Mouse (Mus musculus) megakaryocyte-erythroid progenitor cell, adult 5-6 weeks (primary cell): ENCODE measurements at regions not wholly inside any gene's neighbourhood (a gene's known extent, or its start where the extent isn't known, plus 50 kb on each side); places are given as distances from the start of the nearest gene placed in this dataset.
"Not testable (repeated sequence)": the region's sequence is repeated elsewhere in the genome, so short reads cannot be mapped to it uniquely, and the experiment has no call there.

Experiments
- ATAC-seq: replicated peaks from 2 replicates; pipeline ENCODE4 v1.8.0; 2016; ENCODE audit warnings: mild to moderate bottlenecking, inconsistent platforms; ENCODE audit not compliant: severe bottlenecking, poor library complexity, low FRiP score, low TSS enrichment

- no peak for ATAC-seq
These were observed 63.6 kb downstream of the Cd2 start for GRCm38 (mm10) chr3:101224091-101224490.

- no peak for ATAC-seq
These were observed 67.8 kb downstream of the Cd2 start for GRCm38 (mm10) chr3:101219897-101220296.

DNA sequence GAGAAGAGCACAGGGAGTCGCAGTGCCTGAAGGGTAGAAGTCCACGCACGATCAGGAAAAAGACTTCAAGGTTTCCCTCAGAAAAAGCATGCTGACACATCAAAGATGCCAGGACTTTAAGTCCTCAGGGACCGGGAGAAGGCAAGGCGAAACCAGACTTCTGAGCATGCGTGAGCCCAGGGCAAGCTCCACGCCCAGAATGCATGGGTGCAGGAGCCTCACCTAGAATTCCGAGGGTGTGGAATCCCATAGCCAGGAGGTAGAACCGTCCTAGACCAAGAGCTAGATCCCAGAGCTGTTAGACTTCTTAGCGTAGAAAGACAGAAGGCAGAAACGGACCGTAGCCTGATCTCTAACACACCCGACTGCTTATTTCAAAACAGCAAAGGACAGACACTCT, 71.0 kb downstream of the Cd2 start:
- no peak for ATAC-seq

DNA sequence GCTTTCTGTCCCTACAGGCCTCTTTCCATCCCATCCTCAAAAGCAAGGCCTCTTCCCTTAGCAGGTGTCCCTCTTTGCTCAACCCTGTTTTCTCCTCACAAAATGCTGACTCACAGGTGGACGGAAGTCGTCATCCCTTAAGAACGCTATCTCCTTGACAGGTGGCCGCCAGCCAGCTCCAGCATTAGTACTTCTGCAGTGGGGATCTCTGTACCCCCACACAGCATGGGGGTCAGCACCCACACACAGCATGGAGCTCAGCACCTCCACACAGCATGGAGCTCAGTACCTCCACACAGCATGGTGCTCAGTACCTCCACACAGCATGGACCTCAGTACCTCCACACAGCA, 74.6 kb downstream of the Cd2 start:
- peak; percentile 41; the same call in 1 of the 2 replicates for ATAC-seq

GRCm38 (mm10) chr3:101212403-101213211, 75.1 kb downstream of the Cd2 start:
- ATAC-seq: 0 out of 2 replicates have a peak, but pooled peaks have one; percentile 36

DNA sequence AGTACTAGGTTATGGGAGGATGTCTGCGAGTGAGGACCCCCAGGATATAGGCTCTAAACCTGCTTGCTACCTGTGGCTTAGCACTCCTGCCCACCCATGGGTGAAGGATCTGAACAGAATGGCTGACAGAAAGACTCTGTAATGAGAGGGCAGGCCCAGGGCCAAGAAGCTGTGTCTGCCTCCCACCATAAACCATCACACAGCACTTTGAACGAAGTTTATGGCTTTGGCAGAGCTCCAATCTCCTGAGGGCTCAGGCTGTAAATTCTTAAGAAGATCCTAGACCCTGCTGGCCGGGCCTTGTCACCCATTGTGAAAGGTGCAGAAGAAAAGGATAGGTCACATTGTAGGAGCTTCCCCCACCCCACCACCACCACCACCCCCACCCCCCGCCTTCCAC, 75.8 kb downstream of the Cd2 start:
- no peak for ATAC-seq

DNA sequence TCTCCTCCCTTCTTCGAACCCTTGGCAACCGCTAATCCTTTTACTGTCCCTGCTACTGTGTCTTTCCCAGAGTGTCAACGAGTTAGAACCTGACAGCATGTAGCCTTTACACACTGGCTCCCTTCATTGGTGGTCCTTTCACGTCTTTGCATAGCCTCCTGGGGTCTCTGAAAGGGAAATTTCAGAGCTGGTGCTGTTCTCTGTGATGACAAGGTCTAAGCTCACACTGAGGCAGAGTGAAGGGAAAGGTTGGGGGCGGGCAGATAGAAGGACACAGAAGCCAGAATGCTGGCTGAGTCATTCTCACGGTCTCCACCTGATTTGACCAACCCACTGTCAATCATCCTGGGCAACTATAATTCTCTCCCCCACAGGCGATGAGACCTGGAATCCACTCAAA, 78.2 kb downstream of the Cd2 start:
- no peak for ATAC-seq

GRCm38 (mm10) chr3:101208751-101209150, 79.0 kb downstream of the Cd2 start:
- no peak for ATAC-seq

DNA sequence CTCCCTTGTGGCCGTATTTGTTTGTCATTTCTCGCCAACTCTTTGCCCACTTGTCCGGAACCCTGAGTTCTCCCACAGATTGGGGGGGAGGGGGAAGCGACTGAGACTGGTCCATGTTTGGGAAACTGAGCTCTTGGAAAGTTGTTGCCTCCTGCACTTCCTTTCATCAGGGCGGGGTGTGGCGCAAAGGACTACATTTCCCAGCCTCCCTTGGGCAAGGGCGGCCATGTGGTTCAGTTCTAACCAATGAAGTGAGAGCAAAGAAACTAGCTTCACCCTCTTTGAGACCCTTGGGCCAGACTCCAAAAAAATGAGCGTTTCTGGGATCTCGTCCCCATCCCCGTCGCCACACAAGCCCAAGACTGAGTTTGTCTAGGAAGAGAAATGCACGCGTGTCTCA, 81.6 kb downstream of the Cd2 start:
- not testable (repeated sequence) for ATAC-seq

DNA sequence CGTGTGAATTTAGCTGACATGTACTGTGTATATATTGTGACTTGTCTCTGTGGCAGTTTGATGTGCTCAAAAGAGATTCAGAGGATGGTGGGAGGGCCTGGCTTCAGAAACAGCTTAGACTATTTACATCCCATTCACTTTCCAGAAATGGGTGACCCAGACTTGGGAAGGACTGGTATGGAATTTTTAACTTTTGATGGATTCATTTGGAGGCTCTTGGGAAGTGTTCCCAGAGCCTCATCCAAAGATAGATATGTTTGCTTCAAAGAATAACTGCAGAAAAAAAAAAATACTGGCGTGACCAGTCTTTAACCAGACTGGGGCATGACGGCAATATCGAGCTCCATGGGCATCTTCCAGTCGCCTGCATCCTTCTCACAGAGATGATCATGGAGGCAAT, 84.6 kb upstream of the Ptgfrn start:
- ATAC-seq: no peak

GRCm38 (mm10) chr3:101194319-101194718, 84.2 kb upstream of the Ptgfrn start:
- no peak for ATAC-seq

DNA sequence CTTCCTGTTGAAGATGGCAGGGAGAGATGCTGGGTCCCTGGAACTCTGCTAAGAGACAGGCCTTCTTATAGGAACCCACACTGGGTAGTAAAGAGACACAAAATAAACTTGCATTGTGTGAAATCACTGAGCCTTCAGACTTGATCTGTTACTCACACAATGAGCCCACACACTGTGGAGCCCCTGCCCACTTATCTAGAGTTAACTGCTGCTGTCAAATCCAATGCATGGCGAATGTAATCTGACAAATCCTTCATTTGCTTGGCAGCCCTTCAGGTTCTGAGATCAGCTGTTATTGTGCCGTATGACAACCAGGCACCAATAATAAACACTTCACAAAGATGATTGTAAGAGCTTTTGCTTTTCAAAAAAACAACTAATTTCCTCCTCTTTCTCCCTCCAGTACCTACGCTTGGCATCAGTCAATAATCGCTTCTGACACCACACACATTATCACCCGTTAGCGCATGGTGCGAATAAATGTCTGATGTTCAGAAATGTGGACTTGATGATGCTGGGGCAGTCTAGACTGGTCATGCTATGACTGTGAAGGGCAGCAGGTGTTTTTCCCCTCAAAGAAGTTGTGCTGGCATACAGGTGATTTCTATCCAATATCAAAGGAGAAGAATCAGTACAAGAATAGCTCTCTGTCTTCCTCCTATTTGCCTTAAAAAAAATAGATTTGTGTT, 81.4 kb upstream of the Ptgfrn start:
- no peak for ATAC-seq

DNA sequence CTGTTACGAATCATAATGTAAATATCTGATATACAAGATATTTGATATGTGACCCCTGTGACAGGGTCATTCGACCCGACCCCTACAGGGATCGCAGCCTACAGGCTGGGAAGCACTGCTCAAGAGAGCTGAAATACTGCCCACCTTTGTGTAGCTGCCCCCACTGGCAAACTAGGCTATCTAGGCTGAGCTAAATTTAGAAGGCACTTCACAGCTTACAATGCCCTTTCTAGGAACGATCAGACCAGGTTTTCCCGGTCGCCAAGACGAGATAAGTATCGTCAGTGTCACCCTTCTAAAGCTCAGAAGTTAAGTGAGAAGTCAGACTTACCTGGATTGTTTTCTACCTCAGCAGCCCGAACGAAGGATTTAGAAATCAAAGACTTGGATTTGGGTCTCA, 71.9 kb upstream of the Ptgfrn start:
- no peak for ATAC-seq

GRCm38 (mm10) chr3:101173954-101174353, 63.9 kb upstream of the Ptgfrn start:
- no peak for ATAC-seq

DNA sequence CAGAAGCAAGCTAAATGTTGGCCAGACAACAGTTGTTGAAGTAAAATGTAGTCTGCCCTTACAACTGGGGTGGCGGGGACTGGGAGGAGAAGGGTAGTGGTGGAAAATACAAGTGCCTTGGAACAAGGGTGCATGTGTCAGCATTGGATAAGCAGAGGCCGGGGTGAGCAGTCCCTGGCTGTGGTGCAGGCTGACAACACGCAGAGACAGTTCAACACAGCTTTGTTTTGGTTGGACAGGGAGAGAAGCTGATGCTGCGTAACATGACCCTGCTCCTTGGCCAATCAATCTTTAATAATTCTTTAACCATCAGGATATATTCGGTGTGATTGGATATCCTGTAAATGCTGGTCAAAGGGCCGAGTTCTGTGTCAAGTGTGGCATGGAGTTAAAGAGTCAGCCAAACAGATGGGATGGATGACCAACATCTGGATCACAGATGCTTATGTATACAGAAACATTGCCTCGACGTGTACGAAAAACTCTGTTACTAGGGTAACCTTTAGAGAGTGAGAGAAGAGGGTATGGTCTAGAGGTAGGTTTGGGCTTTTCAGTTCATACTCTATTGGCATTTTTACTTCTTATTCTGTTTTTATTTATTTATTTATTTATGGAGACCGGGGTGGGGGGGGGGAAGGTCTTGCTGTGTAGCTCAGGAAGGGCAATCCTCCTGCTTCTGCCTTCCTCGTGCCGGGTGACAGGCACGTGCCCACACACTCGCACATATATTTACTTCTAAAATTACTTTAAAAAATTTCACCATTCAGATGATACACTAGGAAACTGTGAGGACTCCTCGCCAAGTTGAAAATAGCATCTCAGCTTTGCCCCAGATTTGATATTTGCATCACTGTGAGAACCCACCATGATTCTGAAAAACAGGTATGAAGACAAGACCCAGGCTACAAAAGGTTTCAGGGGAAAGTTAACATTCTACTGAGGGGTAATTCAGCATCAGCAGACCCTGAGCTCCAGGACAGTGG, 60.2 kb upstream of the Ptgfrn start:
- no peak for ATAC-seq

- ATAC-seq: no peak
These were observed 56.9 kb upstream of the Ptgfrn start for GRCm38 (mm10) chr3:101167026-101167425.

- no peak for ATAC-seq
These were observed 56.5 kb upstream of the Ptgfrn start for GRCm38 (mm10) chr3:101166580-101166979.

- ATAC-seq: no peak
These were observed 55.2 kb upstream of the Ptgfrn start for GRCm38 (mm10) chr3:101165261-101165660.

DNA sequence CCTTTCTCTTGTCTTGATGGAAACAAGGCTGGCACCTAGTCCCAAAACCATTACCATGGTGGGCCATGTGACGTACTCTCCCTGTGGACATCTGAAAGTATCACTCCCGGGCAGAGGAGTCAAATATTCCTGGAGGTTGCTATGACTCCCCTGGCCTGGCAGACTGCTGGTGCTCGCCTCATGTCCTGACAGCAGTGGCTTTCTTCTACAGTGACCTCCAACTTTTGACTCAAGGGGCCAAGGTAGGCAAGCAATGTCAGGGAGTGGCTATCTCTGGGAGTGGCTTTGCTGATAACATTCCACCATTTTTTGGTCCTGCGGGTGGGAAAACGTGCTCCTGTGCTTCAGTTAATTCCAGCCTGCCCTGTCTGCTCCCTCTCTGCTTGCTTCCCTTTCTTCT, 54.7 kb upstream of the Ptgfrn start:
- ATAC-seq: no peak

- no peak for ATAC-seq
These were observed 53.9 kb upstream of the Ptgfrn start for GRCm38 (mm10) chr3:101163991-101164434.
